Mouse (Mus musculus) kidney, adult 2 months (tissue): ENCODE results near the gene Dhx32. TPM values are rescaled to one million over a fixed set of nuclear protein-coding genes. Genes with fewer than 3 reads are reported as not detected.
A peak's percentile ranks its signal among the peaks of the same experiment; 100 is the strongest.

Experiments used
- DNase-seq: peaks from one replicate; pipeline ENCODE4 v3.0.0; 2021
- H3K27ac ChIP-seq: fragments of 200-500 bp; 2 replicates; pipeline ENCODE4 v1.5.1; 2012; ENCODE audit warnings: low read depth, low read length, control low read depth, inconsistent platforms; ENCODE audit not compliant: insufficient read depth
- H3K27me3 ChIP-seq: fragments of 200-500 bp; replicated peaks from 2 replicates; pipeline ENCODE4 v1.6.1; 2012; ENCODE audit warnings: mild to moderate bottlenecking, moderate library complexity, low read length, inconsistent platforms; ENCODE audit not compliant: control insufficient read depth, insufficient read depth
- H3K36me3 ChIP-seq: fragments of 200-500 bp; 2 replicates; pipeline ENCODE4 v1.6.1; 2012; ENCODE audit warnings: mild to moderate bottlenecking, moderate library complexity, low read length, inconsistent platforms; ENCODE audit not compliant: control insufficient read depth, insufficient read depth
- H3K4me1 ChIP-seq: fragments of 200-500 bp; 2 replicates; pipeline ENCODE4 v1.6.1; 2011; ENCODE audit warnings: low read length; ENCODE audit not compliant: control insufficient read depth, insufficient read depth
- H3K4me3 ChIP-seq: fragments of 200-500 bp; 2 replicates; pipeline ENCODE4 v1.5.1; 2011; ENCODE audit warnings: mild to moderate bottlenecking, low read depth, low read length, control low read depth; ENCODE audit not compliant: insufficient read depth
- CTCF ChIP-seq: fragments of 200-500 bp; conservative IDR thresholded peaks from 2 replicates; pipeline ENCODE4 v1.5.1; 2011; ENCODE audit warnings: low read depth, mild to moderate bottlenecking, control low read depth, low read length, moderate library complexity, mixed read lengths; ENCODE audit not compliant: insufficient read depth, insufficient read length
- POLR2A ChIP-seq: fragments of 200-500 bp; IDR thresholded peaks from one replicate; pipeline ENCODE4 v1.6.1; 2011; ENCODE audit warnings: low read depth, low read length, control low read depth
- WGBS: fragments of 180-500 bp; shearing (Covaris S2); methylation state at CpG from one replicate; pipeline ENCODE4 v1.1.7; 2018; 5-methylcytosine and 5-hydroxymethylcytosine counted together
- polyA plus RNA-seq: library from polyadenylated mRNA; depleted of rRNA; stranded (reverse); fragments of >200 nt; gene quantifications from 2 replicates; pipeline ENCODE4 v1.2.3, GENCODE M21; 2012

The Dhx32 gene
- polyA plus RNA-seq, 1 experiment, result 26.1 TPM

DNA sequence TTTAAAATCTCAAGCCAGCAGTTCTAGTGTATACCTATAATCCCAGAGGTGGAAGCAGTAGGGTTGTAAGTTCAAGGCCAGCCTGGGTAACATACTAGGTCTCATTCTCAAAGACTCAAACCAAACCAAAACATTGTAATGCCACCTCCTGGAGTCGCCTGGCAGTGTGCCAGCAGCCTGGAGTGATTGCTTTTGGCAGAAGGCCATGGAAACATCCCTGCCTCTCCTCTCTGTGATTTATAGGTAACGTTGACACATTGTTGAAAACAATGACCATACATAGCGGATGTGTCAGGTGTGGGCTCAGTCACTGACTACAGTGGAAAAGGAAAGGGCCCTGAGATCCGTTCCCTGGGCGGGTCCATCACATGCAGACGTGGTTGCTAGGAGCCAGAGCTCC lies 19.3 kb upstream of the Dhx32 start:
- 41% methylated on average over 6 of the region's 6 CpGs for WGBS

GRCm38 (mm10) chr7:133799928-133800327 lies 17.4 kb upstream of the Dhx32 start:
- TF ChIP-seq POLR2A, result no peak
- TF ChIP-seq CTCF, result no peak
- Histone ChIP-seq H3K27ac (no peak overlapping the region), H3K4me1 (no peaks in the 10 kb centered on the region), H3K27me3 (no peaks in the 10 kb centered on the region), H3K36me3 (no peaks in the 10 kb centered on the region), H3K4me3 (no peak overlapping the region)
- no peak for DNase-seq
- WGBS, result 82% methylated on average over 5 of the region's 5 CpGs

More for the DNA sequence above, 19.3 kb upstream of the Dhx32 start:
- peak; percentile 21 for DNase-seq
- TF ChIP-seq POLR2A (no peak), CTCF (no peak)
- Histone ChIP-seq H3K27ac (no peak overlapping the region), H3K27me3 (no peaks in the 10 kb centered on the region), H3K4me3 (no peak overlapping the region), H3K4me1 (no peaks in the 10 kb centered on the region), H3K36me3 (no peaks in the 10 kb centered on the region)

GRCm38 (mm10) chr7:133794720-133795119 lies 12.2 kb upstream of the Dhx32 start:
- Histone ChIP-seq H3K4me3 (no peak overlapping the region), H3K27ac (no peak overlapping the region), H3K36me3 (no peaks in the 10 kb centered on the region), H3K27me3 (no peaks in the 10 kb centered on the region), H3K4me1 (peaks cover 11% of the 10 kb centered on the region; the same call in 1 of the 2 replicates)
- TF ChIP-seq CTCF (no peak), POLR2A (no peak)
- DNase-seq, result peak; percentile 47
- 76% methylated on average over 2 of the region's 2 CpGs for WGBS

DNA sequence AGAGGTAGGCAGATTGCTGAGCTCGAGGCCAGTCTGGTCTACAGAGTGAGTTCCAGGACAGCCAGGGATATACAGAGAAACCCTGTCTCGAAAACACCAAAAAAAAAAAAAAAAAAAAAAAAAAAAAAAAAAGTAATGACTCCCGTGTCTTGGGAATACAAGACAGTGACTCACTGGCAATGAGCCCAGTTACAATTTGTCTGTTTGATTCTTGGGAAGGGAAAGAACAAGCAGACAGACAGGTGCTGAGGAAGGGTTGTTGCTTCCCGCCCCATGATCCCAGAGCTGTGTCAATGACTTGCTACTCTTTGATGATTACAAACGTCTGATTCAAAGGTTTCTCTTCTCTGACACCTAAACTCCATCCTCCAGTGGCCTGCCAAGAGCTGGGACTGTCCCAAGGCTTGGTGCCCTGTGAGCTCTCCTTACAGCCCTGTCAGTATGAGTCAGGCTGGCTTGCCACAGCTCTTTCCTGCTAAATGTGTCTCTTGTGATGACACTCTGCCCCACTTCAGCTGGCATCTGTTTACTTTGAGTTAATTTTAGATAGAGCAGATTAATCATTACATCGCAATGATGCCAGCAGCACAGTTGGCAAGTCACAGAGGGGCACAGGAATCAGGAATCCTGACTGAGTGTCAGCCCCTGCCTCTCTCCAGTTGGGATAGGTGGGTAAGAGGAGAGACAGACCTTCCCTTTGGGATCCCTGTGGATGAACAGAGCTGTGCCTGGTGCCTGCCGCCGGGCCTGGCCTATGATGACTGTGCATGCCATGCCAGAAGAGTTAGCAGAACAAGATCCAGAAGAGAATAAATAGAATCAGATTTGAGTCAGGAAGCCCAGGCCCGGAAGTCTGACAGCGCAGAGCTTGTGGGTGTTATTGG lies 11.0 kb upstream of the Dhx32 start:
- H3K27me3 ChIP-seq, result no peaks in the 10 kb centered on the region
- 35% methylated on average over 10 of the region's 10 CpGs for WGBS
- H3K4me3 ChIP-seq, result no peak overlapping the region
- DNase-seq, result peak; percentile 91
- no peak for TF ChIP-seq POLR2A
- peak overlapping the region; percentile 79 for H3K27ac ChIP-seq
- H3K4me1 ChIP-seq, result peaks cover 11% of the 10 kb centered on the region; the same call in 1 of the 2 replicates
- H3K36me3 ChIP-seq, result no peaks in the 10 kb centered on the region

DNA sequence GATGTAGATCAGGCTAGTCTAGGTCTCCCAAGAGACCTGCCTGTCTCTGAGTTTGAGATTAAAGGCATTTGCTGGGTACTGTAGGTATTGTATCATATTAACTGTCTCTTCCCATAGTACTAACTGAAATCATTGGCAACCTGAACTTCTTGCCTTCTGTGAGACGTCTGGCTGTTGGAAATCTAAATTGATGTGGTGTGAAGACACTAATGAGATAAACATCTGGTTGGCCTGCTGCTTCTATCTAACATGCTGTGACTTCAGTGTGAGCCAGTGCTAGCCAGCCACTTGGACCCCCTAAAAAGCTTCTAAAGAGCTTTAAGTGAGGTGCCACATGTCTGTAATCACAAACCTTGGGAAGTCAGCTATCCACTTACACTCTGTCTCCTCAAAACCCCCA lies 10.2 kb upstream of the Dhx32 start:
- WGBS, result 43% methylated on average over 1 of the region's 1 CpGs
- no peaks in the 10 kb centered on the region for H3K36me3 ChIP-seq
- peaks cover 11% of the 10 kb centered on the region; the same call in 1 of the 2 replicates for H3K4me1 ChIP-seq
- 0 out of 2 replicates have a peak overlapping the region, but pooled peaks have one; percentile 5 for H3K27ac ChIP-seq
- TF ChIP-seq CTCF (no peak), POLR2A (no peak)
- H3K27me3 ChIP-seq, result no peaks in the 10 kb centered on the region
- no peak for DNase-seq
- H3K4me3 ChIP-seq, result no peak overlapping the region

- H3K27me3 ChIP-seq, result no peaks in the 10 kb centered on the region
- 88% methylated on average over 4 of the region's 4 CpGs for WGBS
- H3K36me3 ChIP-seq, result no peaks in the 10 kb centered on the region
- H3K4me1 ChIP-seq, result peaks cover 11% of the 10 kb centered on the region; the same call in 1 of the 2 replicates
- no peak overlapping the region for H3K27ac ChIP-seq
- DNase-seq, result no peak
- no peak overlapping the region for H3K4me3 ChIP-seq
- TF ChIP-seq CTCF (no peak), POLR2A (no peak)
Measured at GRCm38 (mm10) chr7:133790608-133791229, 8.2 kb upstream of the Dhx32 start.

GRCm38 (mm10) chr7:133790171-133790570 lies 7.6 kb upstream of the Dhx32 start:
- DNase-seq, result no peak
- no peaks in the 10 kb centered on the region for H3K27me3 ChIP-seq
- TF ChIP-seq CTCF (no peak), POLR2A (no peak)
- H3K4me1 ChIP-seq, result peaks cover 11% of the 10 kb centered on the region; the same call in 1 of the 2 replicates
- 98% methylated on average over 4 of the region's 4 CpGs for WGBS
- H3K4me3 ChIP-seq, result no peak overlapping the region
- no peaks in the 10 kb centered on the region for H3K36me3 ChIP-seq
- H3K27ac ChIP-seq, result no peak overlapping the region
